Mouse (Mus musculus) right cerebral cortex, postnatal 36 days (tissue): ENCODE measurements around the gene Sept8.

Source experiments
- DNase-seq, 2 experiments: peaks; one replicate each; pipeline ENCODE4 v3.0.0; 2022; ENCODE audit warnings: low spot score in 2 of 2, mixed read lengths in 1 of 2

Gene Sept8

GRCm38 (mm10) chr11:53519207-53520121 is at the start of gene Sept8:
Gene Sept8, plus strand, starts transcription at chr11:53519257.
- DNase-seq = peak; percentile 45 to 59

DNA sequence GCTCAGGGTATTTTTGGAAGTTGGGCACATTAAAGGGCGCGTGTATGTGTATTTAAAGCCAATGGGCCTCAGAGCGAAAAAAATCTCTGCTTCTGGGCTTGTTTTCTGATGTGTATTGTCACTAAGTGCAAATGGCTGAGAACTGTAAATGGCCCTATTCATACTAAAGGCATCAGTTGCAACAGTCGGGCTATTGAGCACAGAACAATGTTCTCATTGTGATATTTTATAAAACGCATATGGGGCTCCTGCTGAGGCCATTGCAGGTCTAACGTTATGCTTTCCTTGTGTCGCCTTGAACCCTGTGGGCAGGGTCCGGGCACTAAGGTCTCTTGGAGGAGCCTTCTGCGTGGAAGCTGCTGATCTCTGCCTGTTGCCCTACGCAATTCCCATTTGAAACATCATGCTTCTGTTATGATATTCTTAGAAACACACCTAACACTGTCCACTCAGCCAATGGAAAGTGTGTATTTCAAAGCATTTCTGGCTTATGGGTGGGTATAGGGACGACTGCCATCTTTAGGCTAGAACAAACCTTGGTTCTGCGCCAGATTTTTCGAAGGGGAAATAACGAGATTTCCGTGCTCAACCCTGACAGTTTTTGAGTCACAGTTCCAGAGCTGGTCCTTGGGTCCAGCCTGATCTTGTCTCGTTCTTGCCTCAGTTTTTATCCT is 49.6 kb upstream of the Sept8 start:
- peak; percentile 41 to 57 for DNase-seq

DNA sequence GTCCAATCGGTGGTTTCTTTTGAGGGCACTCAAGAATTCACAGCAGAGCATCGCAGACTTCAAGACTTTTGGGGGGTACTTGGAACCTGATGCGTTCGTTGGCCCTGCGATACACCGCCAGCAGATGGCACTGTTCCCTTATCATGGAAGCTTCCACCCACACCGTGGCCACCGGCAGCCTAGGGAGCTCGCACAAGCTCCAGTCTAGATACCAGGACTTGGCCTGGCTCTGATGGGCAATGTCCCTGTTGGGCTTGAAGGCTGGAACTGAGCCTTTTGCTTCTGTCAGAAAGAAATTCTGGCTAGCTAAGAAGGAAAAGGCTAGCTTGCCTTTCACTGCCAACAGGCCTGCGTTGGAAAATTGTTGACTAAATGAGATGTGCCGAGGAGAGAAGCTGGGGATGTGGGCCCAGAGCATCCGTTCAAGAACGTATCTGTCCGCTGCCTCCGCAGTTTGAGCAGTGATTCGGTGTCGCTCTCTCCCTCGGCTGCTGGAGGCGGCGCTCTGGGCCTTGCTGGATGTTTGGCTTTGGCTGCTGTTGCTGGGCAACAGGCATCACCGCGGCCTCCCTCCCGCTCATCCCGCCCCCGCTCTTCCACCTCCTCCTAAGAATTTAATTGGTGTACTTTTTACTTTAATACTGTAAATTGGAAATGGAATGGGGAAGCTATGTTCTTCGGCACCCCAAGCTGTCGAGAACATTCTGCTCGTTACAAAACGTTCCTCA is 48.9 kb upstream of the Sept8 start, which contains the start of gene Gm9837:
Gene Gm9837 (minus strand): TSS at position 512 of the 728 bp plus-strand sequence.
- peak; percentile 90 to 91 for DNase-seq

GRCm38 (mm10) chr11:53472709-53473108 is 46.3 kb upstream of the Sept8 start:
- no peak for DNase-seq

DNA sequence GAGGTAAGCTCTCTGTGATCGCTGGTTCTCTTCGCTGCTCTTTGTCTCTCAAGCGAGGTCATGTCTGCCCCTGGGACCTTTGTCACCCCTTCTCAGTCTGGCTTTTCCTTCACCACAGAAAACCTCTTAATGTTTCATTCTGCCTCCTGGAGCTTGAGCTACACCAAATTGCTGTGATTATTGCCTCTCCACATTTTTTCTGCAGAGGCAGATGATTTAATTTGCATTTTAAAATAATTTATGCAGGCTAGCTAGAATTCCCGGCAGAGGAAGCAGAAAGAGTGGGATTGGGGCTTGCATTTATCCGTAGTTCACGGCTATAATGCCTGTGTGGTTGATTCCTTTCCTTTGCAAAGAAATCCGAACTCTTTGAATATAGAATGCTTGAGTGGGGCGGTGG is 43.4 kb upstream of the Sept8 start:
- no peak for DNase-seq

DNA sequence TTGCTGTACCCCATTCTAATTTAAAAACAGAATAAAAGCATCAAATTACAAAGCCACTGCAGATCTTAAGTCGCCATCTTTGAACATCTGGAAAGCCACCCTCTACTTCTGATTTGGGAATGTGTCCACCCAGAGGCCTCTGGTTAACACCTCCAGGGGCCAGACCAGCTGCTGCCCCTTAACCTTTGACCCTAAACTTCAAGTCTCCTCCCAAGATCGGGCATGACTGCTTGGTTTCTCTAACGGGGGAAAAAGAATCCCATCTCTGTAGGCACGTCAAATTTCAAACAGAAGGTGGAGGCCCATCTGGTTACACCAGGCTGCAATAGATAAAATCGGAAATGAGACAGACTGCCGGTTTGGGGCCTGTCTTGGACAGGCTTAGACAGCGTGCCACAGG is 41.2 kb upstream of the Sept8 start:
- no peak for DNase-seq

DNA sequence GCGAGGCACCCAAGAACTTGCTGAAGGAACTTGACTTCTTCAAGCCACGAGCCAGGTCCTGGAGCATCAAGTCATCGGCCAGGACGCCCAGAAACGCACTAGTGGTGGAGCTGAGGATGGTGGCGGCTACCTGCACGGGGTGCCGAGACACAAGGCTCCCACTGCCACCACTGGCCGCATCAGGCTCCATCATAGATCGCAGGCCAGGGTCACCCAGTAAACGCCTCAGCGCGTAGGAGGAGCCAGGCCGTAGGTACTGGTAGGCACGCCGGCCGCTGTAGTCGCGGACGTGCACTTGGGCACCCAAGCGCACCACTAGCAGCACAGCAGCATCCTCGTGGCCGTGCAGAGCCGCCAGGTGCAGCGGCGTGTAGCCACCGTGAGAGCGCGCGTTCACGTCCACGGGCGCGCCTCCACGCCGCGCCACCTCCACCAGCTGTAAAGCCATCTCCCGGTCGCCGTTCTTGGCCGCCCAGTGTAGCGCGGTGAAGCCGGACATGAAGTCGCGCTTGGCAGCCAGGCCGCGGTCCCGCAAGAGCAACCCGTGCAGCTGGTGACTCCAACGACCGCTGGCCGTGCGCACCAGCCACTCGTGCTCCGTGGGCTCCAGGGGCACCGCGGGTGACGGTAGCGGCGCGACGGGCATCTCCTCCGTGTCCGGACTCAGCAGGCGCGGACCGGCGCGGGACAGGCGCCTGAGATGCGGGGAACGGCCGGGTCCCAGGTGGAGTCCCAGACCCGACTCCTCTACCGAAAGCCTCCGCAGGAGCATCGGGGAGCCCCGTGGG is 40.5 kb upstream of the Sept8 start:
- DNase-seq = no peak

DNA sequence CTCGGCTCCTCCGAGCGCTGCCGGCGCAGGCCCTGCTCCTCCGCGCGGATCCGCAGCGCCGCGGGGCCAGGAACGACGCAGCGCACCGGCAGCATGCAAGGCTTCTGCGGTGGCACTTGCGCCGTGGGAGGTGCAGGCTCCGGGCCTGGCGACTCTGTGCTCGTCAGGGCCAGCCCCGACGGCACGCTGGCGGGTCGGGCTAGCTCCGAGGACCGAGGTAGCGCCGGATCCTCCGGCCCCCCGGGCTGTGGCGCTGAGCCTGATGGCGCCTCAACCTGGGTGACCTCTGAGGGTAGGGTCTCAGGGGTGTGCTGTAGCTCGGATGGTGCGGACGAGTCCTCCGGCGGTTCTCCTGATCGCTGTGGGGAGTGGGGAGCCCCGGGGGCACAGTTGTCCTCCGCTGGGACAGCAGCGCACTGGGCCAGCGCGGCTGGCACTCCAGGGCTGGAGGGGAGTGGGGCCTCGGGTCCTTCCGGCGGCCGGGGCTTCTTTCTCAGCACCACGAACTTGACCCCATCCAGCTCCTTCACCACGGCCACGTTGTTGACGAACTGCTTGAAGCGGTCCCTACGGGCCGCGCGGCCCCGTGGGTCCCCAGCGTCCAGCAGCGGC is 39.8 kb upstream of the Sept8 start:
- no peak for DNase-seq

DNA sequence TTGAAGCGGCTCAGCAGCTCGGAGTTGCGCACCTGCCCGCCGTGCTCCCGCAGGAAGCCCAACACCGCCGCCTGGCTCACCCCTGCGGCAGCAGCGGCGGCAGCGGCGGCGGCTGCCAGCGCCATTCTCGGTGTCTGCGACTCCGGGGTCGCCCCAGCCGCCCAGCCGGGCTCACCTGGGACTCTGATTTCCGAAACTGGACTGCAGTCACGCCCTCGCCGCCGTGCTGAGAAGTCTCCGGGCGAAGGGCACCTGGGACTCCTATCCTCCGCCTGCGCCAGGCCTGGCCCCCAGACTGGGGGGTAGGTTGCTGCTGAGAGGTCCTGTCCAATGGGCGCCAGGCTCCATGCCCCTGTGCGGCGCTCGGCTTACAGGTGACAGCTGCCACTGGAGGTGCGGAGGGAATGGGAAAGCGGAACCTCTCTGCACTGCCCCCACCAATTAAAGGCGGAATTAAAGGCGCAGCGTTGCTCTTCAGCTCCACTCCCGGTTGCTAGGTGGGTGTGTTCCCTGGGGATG is 39.2 kb upstream of the Sept8 start, which contains the start of the genes Gm9945 and Sowaha:
Gene Gm9945 (plus strand): TSS at position 384 of the 519 bp plus-strand sequence.
Gene Sowaha (minus strand): TSS at position 492 of the 519 bp plus-strand sequence.
- DNase-seq = peak; percentile 67 to 69

- no peak for DNase-seq
These were observed 37.8 kb upstream of the Sept8 start for GRCm38 (mm10) chr11:53481088-53481730.

GRCm38 (mm10) chr11:53483159-53483891 is 35.7 kb upstream of the Sept8 start:
- DNase-seq = no peak

- DNase-seq = no peak
These were observed 33.3 kb upstream of the Sept8 start for GRCm38 (mm10) chr11:53485719-53486118.

DNA sequence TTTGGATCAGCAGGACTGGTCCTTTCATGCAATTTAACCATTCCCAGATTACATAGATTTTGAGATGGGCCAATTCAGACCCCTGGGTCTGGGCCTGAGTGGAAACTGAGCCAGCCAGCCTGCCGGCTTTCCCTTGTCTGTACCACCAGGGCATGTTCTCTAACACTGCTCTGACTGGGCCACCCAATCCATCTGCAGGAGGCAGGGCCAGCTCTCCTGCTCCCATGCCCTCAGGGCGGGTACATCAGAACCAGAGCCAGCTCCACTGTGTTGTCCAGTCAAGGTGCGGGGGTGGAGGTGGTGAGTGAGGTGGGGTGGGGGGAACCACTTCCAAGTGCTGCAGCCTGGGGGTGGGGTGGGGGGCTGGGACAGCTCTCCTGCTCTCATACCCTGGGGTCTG is 32.7 kb upstream of the Sept8 start:
- DNase-seq = no peak

DNA sequence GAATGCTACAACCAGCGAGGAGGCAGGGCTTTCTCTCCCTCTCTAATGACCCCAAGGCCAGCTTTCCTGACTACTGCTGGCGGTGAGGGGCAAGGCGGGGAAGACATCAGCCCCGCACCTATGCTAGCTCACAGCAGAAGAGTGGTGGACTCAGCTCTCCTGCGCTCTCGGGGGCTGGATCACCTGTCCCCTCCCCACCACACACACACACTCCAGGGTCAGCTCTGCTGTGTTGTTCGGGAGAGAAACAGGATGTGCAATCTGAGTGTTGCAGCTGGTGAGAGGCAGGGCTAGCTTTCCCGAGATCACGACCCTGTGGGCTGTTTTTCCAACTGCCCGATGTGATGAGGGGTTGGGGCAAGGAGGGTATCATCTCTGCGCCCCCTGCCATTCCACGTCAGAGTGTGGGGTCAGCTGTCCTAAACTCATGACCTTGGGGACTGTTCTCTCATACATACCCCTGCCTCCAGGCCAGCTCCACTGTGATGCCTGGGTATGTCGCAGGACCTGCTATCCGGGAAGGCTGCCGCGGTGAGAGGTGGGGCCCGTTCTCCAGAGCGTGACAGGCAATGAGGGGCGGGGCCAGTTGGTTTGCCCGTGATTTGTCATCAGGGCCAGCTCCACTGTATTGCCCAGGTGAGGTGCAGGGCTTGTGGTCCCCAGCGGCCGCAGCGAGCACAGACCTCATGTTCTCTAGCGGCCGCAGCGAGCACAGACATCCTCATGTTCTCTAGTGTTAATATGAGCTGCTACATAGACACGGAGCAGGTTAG is 32.0 kb upstream of the Sept8 start:
- no peak for DNase-seq

- no peak for DNase-seq
These were observed 30.1 kb upstream of the Sept8 start for GRCm38 (mm10) chr11:53489007-53489406.

GRCm38 (mm10) chr11:53489421-53489820 is 29.6 kb upstream of the Sept8 start:
- DNase-seq = no peak

DNA sequence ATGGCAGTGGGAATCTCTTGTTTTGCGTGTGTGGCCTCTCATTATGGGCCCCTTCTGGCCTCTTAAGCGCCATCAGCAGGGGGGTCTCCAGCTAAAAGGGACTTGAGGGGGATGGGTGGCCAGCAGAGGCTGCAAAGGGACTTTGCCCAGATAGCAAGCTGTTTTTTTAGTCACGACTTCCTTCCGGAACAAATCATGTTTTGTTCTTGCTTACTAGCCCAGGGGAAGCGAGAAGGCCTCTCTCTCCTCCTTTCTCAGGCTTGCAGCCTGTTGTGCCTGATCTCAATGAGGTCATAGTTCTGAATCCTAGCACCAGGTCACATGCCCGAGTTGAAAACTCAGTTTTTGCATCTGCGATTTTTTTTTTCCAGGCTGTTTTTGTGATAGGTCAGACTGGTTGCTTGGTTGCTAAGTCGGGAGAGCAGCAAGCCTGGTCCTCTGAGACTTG is 27.1 kb upstream of the Sept8 start:
- DNase-seq = no peak

GRCm38 (mm10) chr11:53493243-53493955 is 25.7 kb upstream of the Sept8 start:
- DNase-seq = no peak
